Mouse (Mus musculus) liver, embryonic 15.5 days (tissue): ENCODE results near the gene Slc1a4. TPM values are rescaled to one million over a fixed set of nuclear protein-coding genes. Genes with fewer than 3 reads are reported as not detected.

Experiments
- polyA plus RNA-seq: library from polyadenylated mRNA; unstranded; fragments of >200 nt; fragmentation: Nextera tagmentation; extraction: Ambion mirVana; gene quantifications from 2 replicates; pipeline ENCODE4 v1.2.1, GENCODE M21; 2015

Gene Slc1a4
- polyA plus RNA-seq, 1 experiment from 2014 or later, result 9.6 TPM

Other genes with a start within 250 kb of the Slc1a4 start
- 47.5 and 54.7 TPM in 2 replicates for gene Actr2, start 219.8 kb downstream of the Slc1a4 start, polyA plus RNA-seq
- gene Rab1a, start 131.3 kb downstream of the Slc1a4 start, polyA plus RNA-seq, result 80.4 and 96.4 TPM in 2 replicates
- 7.0 and 7.1 TPM in 2 replicates for gene Cep68, start 83.3 kb downstream of the Slc1a4 start, polyA plus RNA-seq
- gene Sertad2, start 210.5 kb upstream of the Slc1a4 start, polyA plus RNA-seq, result 36.0 and 41.3 TPM in 2 replicates